Mouse (Mus musculus) embryonic facial prominence, embryonic 10.5 days (tissue): ENCODE measurements around the gene Ankrd37. TPM values are rescaled to one million over a fixed set of nuclear protein-coding genes. Genes with fewer than 3 reads are reported as not detected.

Experiments
- polyA plus RNA-seq: library from polyadenylated mRNA; unstranded; fragments of >200 nt; fragmentation: Nextera tagmentation; extraction: Ambion mirVana; gene quantifications from 2 replicates; pipeline ENCODE4 v1.2.1, GENCODE M21; 2016

The Ankrd37 gene
- polyA plus RNA-seq, 1 experiment from 2014 or later: 17.9 TPM

Other genes starting within 250 kb of the Ankrd37 start
- gene Pdlim3, start 120.2 kb downstream of the Ankrd37 start, polyA plus RNA-seq: 5.9 and 6.3 TPM in 2 replicates
- 0.08 TPM in 1 of 2 replicates, not detected in the other for gene Ccdc110, start 71.1 kb downstream of the Ankrd37 start, polyA plus RNA-seq
- gene 1700029J07Rik, start 30.5 kb downstream of the Ankrd37 start, polyA plus RNA-seq: 3.7 and 3.8 TPM in 2 replicates
- gene Ufsp2, start 30.2 kb downstream of the Ankrd37 start, polyA plus RNA-seq: 58.9 and 67.5 TPM in 2 replicates
- 0.14 and 0.20 TPM in 2 replicates for gene Lrp2bp, start 6.4 kb downstream of the Ankrd37 start, polyA plus RNA-seq
- 20.2 and 25.1 TPM in 2 replicates for gene Cfap97, start 146.1 kb upstream of the Ankrd37 start, polyA plus RNA-seq
- 3.0 and 4.1 TPM in 2 replicates for gene Snx25, start 146.5 kb upstream of the Ankrd37 start, polyA plus RNA-seq
- 543 and 574 TPM in 2 replicates for gene Slc25a4, start 205.6 kb upstream of the Ankrd37 start, polyA plus RNA-seq